Mouse (Mus musculus): Measurements from ENCODE around the gene Eva1b. TPM values are rescaled to one million over a fixed set of nuclear protein-coding genes. Genes with fewer than 3 reads are reported as not detected.

Eva1b gene
- total and polyA plus RNA-seq, 2 experiments from 2014 or later: 11.6 to 25.6 TPM

DNA sequence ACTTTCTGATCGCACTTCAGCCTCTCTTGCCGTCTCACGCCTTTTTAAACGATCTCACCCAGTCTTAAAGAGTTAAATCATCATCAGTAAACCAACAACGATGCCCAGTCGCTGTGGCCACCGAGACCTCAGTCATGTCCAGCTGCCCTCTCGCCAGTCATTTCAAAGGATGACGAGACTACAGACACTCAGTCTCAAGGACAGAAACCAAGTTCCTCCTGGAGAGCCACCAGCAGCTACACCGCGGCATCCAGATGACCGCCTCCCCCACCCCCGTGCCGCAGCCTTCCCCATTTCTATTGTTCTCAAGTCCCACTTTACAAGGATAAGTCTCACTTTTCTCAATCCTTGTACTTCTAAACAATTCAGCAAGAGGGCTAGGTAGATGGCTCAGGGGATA, 5.3 kb downstream of the Eva1b start:
- H3K4me1 ChIP-seq (ENCODE audit: insufficient read depth, low read length): peaks cover 3% of the 10 kb centered on the region; the same call in 1 of the 2 replicates
- no peak for TF ChIP-seq CTCF (IDR thresholded peaks at IDR 0.05; ENCODE audit: low read depth)
- H3K9me3 ChIP-seq (ENCODE audit: low read length): no peaks in the 10 kb centered on the region
- H3K27me3 ChIP-seq (ENCODE audit: insufficient read depth, low read length): no peaks in the 10 kb centered on the region
- ATAC-seq (no peak), DNase-seq (ENCODE audit: low spot score) (no peak)
- 60% methylated on average over 14 of the region's 14 CpGs for WGBS
- no peak overlapping the region for H3K4me3 ChIP-seq (ENCODE audit: low read length)
- no peak overlapping the region for H3K9ac ChIP-seq (replicated peaks; ENCODE audit: low read length)
- H3K36me3 ChIP-seq (ENCODE audit: insufficient read depth, low read length): no peaks in the 10 kb centered on the region
- no peak overlapping the region for H3K27ac ChIP-seq
- H3K4me2 ChIP-seq (ENCODE audit: low read depth, low read length): no peak overlapping the region

DNA sequence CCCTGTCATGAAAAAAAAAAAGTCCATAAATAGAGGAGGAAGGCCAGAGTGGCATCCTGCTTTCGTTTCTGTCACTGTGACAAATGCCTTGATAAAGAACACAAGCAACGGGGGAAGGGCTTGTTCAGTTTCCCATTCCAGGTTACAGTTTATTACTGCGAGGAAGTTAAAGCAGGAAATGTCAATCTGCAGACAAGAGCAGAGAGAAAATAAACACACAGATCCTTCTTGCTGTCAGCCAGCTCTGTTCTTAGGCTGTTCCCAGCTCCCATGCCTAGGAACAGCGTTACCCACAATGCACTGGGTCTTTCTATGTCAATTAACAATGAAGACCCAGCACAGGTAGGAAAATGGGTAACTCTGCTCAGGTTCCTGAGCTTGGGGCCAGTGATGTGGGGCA, 7.6 kb downstream of the Eva1b start:
- 68% methylated on average over 4 of the region's 4 CpGs for WGBS

DNA sequence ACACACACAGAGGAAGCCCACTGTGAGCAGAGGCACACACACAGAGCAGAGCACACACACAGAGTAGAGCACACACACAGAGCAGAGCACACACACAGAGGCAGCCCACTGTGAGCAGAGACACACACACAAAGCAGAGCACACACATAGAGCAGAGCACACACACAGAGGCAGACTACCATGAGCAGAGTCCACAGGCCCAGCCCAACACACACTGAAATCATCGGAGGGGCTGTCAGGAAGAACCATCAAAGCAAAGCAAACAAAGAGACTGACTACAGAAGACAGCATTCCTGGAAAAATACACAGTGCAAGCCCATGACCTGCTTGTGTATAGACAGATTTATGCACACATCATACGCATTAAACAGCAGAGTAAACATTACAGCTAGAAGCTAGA, 8.3 kb downstream of the Eva1b start:
- ATAC-seq (no peak), DNase-seq (ENCODE audit: low spot score) (no peak)
- Histone ChIP-seq H3K36me3 (ENCODE audit: insufficient read depth, low read length) (no peaks in the 10 kb centered on the region), H3K9me3 (ENCODE audit: low read length) (no peaks in the 10 kb centered on the region), H3K4me3 (ENCODE audit: low read length) (no peak overlapping the region), H3K9ac (replicated peaks; ENCODE audit: low read length) (no peak overlapping the region), H3K4me2 (ENCODE audit: low read depth, low read length) (no peak overlapping the region), H3K4me1 (ENCODE audit: insufficient read depth, low read length) (no peaks in the 10 kb centered on the region), H3K27ac (peak overlapping the region; percentile 46; the same call in 1 of the 2 replicates), H3K27me3 (ENCODE audit: insufficient read depth, low read length) (no peaks in the 10 kb centered on the region)
- 74% methylated on average over 2 of the region's 2 CpGs for WGBS
- no peak for TF ChIP-seq CTCF (IDR thresholded peaks at IDR 0.05; ENCODE audit: low read depth)

More for the DNA sequence above, 7.6 kb downstream of the Eva1b start:
- no peak overlapping the region for H3K4me2 ChIP-seq (ENCODE audit: low read depth, low read length)
- no peaks in the 10 kb centered on the region for H3K9me3 ChIP-seq (ENCODE audit: low read length)
- TF ChIP-seq CTCF (IDR thresholded peaks at IDR 0.05; ENCODE audit: low read depth): no peak
- H3K27ac ChIP-seq: peak overlapping the region; percentile 46; the same call in 1 of the 2 replicates
- H3K4me1 ChIP-seq (ENCODE audit: insufficient read depth, low read length): no peaks in the 10 kb centered on the region
- ATAC-seq (no peak), DNase-seq (ENCODE audit: low spot score) (no peak)
- no peaks in the 10 kb centered on the region for H3K27me3 ChIP-seq (ENCODE audit: insufficient read depth, low read length)
- no peak overlapping the region for H3K4me3 ChIP-seq (ENCODE audit: low read length)
- no peak overlapping the region for H3K9ac ChIP-seq (replicated peaks; ENCODE audit: low read length)
- no peaks in the 10 kb centered on the region for H3K36me3 ChIP-seq (ENCODE audit: insufficient read depth, low read length)

DNA sequence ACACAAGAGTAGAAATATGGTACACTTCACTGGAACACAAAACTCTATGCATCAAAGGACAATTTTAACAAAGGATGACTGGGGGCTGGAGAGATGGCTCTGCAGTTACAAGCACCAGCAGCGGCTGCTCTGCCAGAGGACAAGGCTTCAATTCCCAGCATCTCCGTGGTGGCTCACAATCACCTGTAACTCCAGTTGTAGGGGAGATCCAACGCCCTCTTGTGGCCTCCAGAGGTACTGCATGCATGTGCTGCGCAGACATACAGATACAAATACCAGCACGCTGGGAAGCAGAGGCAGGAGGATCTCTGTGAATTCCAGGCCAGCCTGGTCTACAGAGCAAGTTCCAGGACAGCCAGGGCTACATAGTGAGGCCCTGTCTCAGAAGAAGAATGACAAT, 9.1 kb downstream of the Eva1b start:
- WGBS: 53% methylated on average over 5 of the region's 5 CpGs
- TF ChIP-seq CTCF (IDR thresholded peaks at IDR 0.05; ENCODE audit: low read depth): peak; percentile 72
- Histone ChIP-seq H3K27ac (no peak overlapping the region), H3K9ac (replicated peaks; ENCODE audit: low read length) (no peak overlapping the region), H3K9me3 (ENCODE audit: low read length) (no peaks in the 10 kb centered on the region), H3K4me1 (ENCODE audit: insufficient read depth, low read length) (no peaks in the 10 kb centered on the region), H3K27me3 (ENCODE audit: insufficient read depth, low read length) (no peaks in the 10 kb centered on the region), H3K4me3 (ENCODE audit: low read length) (no peak overlapping the region), H3K4me2 (ENCODE audit: low read depth, low read length) (no peak overlapping the region), H3K36me3 (ENCODE audit: insufficient read depth, low read length) (no peaks in the 10 kb centered on the region)
- DNase-seq (ENCODE audit: low spot score): no peak
- ATAC-seq: no peak

DNA sequence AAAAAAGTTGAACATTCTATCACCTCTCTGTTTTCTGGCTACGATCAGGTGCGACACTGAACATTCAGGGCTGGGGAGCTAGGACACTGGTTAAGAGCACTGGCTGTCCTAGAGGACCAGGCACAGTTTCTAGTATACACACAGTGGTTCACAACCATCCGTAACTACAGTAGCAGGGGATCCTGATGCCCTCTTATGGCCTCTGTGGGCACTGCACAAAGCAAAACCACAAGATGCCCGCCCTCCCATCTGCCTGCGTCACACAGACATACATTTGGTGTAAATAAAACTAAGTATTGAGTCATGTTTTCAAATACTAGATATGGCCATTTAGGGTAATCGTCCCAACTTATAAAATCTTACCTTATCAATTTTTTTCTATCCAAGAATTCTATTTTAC, 10.0 kb downstream of the Eva1b start:
- Histone ChIP-seq H3K4me1 (ENCODE audit: insufficient read depth, low read length) (no peaks in the 10 kb centered on the region), H3K27ac (no peak overlapping the region), H3K27me3 (ENCODE audit: insufficient read depth, low read length) (no peaks in the 10 kb centered on the region), H3K36me3 (ENCODE audit: insufficient read depth, low read length) (no peaks in the 10 kb centered on the region), H3K9ac (replicated peaks; ENCODE audit: low read length) (no peak overlapping the region), H3K9me3 (ENCODE audit: low read length) (no peaks in the 10 kb centered on the region), H3K4me2 (ENCODE audit: low read depth, low read length) (no peak overlapping the region), H3K4me3 (ENCODE audit: low read length) (no peak overlapping the region)
- peak; percentile 43 for TF ChIP-seq CTCF (IDR thresholded peaks at IDR 0.05; ENCODE audit: low read depth)
- ATAC-seq (no peak), DNase-seq (ENCODE audit: low spot score) (no peak)
- WGBS: 91% methylated on average over 6 of the region's 6 CpGs

DNA sequence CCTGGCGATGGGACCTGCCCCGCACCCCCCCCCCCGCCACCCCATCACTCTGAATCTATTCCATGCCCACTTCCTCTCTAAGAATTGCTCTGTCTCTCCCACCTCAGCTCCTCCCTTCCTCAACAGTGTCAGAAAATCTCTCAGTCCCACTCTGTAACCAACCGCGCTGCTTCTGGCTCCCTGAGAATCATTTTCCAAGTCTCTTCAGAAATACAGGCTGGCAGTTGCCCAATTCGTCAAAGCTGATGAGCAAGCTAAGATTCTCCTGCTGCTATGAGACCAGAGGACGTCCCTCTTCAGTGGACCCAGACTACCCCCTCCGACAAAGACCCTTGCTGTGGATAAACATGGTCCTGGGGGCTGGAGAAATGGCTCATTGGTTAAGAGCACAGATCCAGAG, 11.9 kb downstream of the Eva1b start:
- H3K4me2 ChIP-seq (ENCODE audit: low read depth, low read length): no peak overlapping the region
- no peak overlapping the region for H3K9ac ChIP-seq (replicated peaks; ENCODE audit: low read length)
- no peaks in the 10 kb centered on the region for H3K36me3 ChIP-seq (ENCODE audit: insufficient read depth, low read length)
- H3K4me1 ChIP-seq (ENCODE audit: insufficient read depth, low read length): 0 out of 2 replicates have a peak, but pooled peaks cover 5% of the 10 kb centered on the region
- WGBS: 56% methylated on average over 8 of the region's 8 CpGs
- DNase-seq (ENCODE audit: low spot score) (peak; percentile 49), ATAC-seq (no peak)
- H3K4me3 ChIP-seq (ENCODE audit: low read length): no peak overlapping the region
- no peak for TF ChIP-seq CTCF (IDR thresholded peaks at IDR 0.05; ENCODE audit: low read depth)
- no peak overlapping the region for H3K27ac ChIP-seq
- no peaks in the 10 kb centered on the region for H3K9me3 ChIP-seq (ENCODE audit: low read length)
- H3K27me3 ChIP-seq (ENCODE audit: insufficient read depth, low read length): no peaks in the 10 kb centered on the region

DNA sequence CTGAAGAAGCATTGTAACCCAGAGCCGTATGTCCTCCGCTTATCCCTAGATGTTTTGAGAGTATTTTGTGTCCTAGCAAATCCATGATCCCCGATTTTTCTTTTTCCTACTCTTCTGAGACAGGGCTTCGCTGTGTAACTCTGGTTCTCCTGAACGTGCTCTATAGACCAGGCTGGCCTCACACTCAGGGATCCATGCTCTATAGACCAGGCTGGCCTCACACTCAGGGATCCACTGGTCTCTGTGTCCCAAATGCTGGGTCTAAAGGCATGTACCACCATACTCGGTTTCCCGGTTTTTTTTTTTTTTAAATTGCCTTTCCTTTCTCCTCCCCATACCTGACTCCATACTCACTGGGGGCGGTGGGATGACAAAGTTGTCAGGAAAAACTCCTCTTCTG, 13.4 kb downstream of the Eva1b start:
- H3K4me1 ChIP-seq (ENCODE audit: insufficient read depth, low read length): 0 out of 2 replicates have a peak, but pooled peaks cover 5% of the 10 kb centered on the region
- no peaks in the 10 kb centered on the region for H3K27me3 ChIP-seq (ENCODE audit: insufficient read depth, low read length)
- no peak overlapping the region for H3K9ac ChIP-seq (replicated peaks; ENCODE audit: low read length)
- H3K4me3 ChIP-seq (ENCODE audit: low read length): no peak overlapping the region
- no peak overlapping the region for H3K27ac ChIP-seq
- no peak for ATAC-seq
- no peak for TF ChIP-seq CTCF (IDR thresholded peaks at IDR 0.05; ENCODE audit: low read depth)
- no peak for DNase-seq (ENCODE audit: low spot score)
- WGBS: 93% methylated on average over 8 of the region's 8 CpGs
- H3K36me3 ChIP-seq (ENCODE audit: insufficient read depth, low read length): peaks cover 5% of the 10 kb centered on the region; the same call in 1 of the 2 replicates
- H3K4me2 ChIP-seq (ENCODE audit: low read depth, low read length): no peak overlapping the region
- no peaks in the 10 kb centered on the region for H3K9me3 ChIP-seq (ENCODE audit: low read length)
